Mouse (Mus musculus) spleen, adult 2 months (tissue): ENCODE results near the gene Osbpl7. TPM values are rescaled to one million over a fixed set of nuclear protein-coding genes. Genes with fewer than 3 reads are reported as not detected.

Source experiments
- DNase-seq, 2 experiments: peaks; one replicate each; pipeline versions ENCODE4 v3.0.0 to v3.0.0-alpha.2; 2012 to 2021; ENCODE audit warnings: low spot score in 2 of 2, low read depth in 1 of 2
- H3K27ac ChIP-seq: fragments of 200-500 bp; 2 replicates; pipeline ENCODE4 v1.5.1; 2012; ENCODE audit warnings: low read length, inconsistent platforms; ENCODE audit not compliant: insufficient read depth
- H3K27me3 ChIP-seq: fragments of 200-500 bp; 2 replicates; pipeline ENCODE4 v1.6.1; 2012; ENCODE audit warnings: mild to moderate bottlenecking, moderate library complexity, low read length, inconsistent platforms; ENCODE audit not compliant: control insufficient read depth, insufficient read depth
- H3K36me3 ChIP-seq: fragments of 200-500 bp; 2 replicates; pipeline ENCODE4 v1.6.1; 2012; ENCODE audit warnings: mild to moderate bottlenecking, low read length, inconsistent platforms; ENCODE audit not compliant: control insufficient read depth, insufficient read depth
- H3K4me1 ChIP-seq: fragments of 200-500 bp; 2 replicates; pipeline ENCODE4 v1.6.1; 2011; ENCODE audit warnings: inconsistent platforms; ENCODE audit not compliant: control insufficient read depth, insufficient read depth, insufficient read length
- H3K4me3 ChIP-seq: fragments of 200-500 bp; 2 replicates; pipeline ENCODE4 v1.5.1; 2011; ENCODE audit warnings: mild to moderate bottlenecking, inconsistent platforms; ENCODE audit not compliant: insufficient read depth, insufficient read length; ENCODE audit errors: extremely low read depth
- CTCF ChIP-seq: fragments of 200-500 bp; IDR thresholded peaks from 2 replicates; pipeline ENCODE4 v1.5.1; 2011; ENCODE audit warnings: mild to moderate bottlenecking, inconsistent platforms; ENCODE audit not compliant: insufficient read depth, insufficient read length, insufficient replicate concordance; ENCODE audit errors: extremely low read depth
- POLR2A ChIP-seq: fragments of 200-500 bp; IDR thresholded peaks from 2 replicates; pipeline ENCODE4 v1.6.1; 2011; ENCODE audit warnings: low read depth, low read length, inconsistent platforms
- WGBS: fragments of 180-500 bp; shearing (Covaris S2); methylation state at CpG from one replicate; pipeline ENCODE4 v1.1.7; 2018; 5-methylcytosine and 5-hydroxymethylcytosine counted together
- polyA plus RNA-seq: library from polyadenylated mRNA; depleted of rRNA; stranded (reverse); fragments of >200 nt; gene quantifications from 2 replicates; pipeline ENCODE4 v1.2.3, GENCODE M21; 2012

Gene Osbpl7
- polyA plus RNA-seq, 1 experiment: 19.1 TPM

GRCm38 (mm10) chr11:97029686-97030417 lies 20.6 kb upstream of the Osbpl7 start, which contains the start of gene Scrn2:
TSS of gene Scrn2 (plus strand) at chr11:97029938.
- Histone ChIP-seq H3K36me3 (no peaks in the 10 kb centered on the region), H3K27me3 (no peaks in the 10 kb centered on the region), H3K4me1 (peaks cover 7% of the 10 kb centered on the region; the same call in 1 of the 2 replicates), H3K4me3 (peak within 1 kb of the TSS; percentile 84), H3K27ac (peak within 1 kb of the TSS; percentile 52; the same call in 1 of the 2 replicates)
- peak; percentile 65 to 76 for DNase-seq
- 1% methylated on average over 25 of the region's 25 CpGs for WGBS
- TF ChIP-seq POLR2A (no peak), CTCF (peak; percentile 85; the same call in 1 of the 2 replicates)

DNA sequence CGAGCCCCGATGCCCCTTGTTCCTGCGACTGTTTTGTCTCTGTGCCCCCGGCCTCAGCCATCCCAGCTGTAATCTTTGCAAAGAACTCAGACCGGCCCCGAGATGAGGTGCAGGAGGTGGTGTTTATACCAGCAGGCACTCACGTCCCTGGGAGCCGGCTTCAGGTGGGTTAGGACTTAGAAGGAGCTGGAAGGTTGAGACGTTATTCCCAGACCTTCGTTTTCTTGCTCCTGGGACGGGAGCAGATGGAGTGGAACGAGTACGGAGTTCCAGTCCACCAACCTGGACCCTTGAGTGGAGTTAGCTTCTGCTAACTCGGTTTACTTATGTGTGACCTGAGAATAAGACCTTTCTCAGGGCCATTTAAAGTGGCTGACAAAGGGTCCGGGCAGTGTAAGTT lies 20.0 kb upstream of the Osbpl7 start:
- 20% methylated on average over 15 of the region's 15 CpGs for WGBS
- no peak overlapping the region for H3K27ac ChIP-seq
- DNase-seq: no peak

DNA sequence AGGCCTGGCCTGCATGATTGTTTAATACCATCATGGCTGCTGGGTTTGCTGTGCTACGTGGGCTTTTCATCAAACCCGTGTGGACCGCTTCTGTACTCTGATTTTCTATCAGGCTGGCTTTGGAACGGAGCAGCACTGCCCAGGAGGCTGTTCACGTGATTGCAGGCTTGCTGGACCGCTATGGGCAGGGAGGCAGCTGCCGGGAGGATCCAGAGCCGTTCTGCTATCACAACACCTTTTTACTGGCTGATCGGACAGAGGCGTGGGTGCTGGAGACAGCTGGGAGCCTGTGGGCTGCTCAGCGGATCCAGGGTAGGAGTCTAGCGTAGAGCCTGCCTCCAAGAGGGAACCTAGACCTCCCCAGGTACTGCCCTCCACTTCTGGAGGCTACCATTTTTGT lies 18.5 kb upstream of the Osbpl7 start:
- H3K4me3 ChIP-seq: no peak overlapping the region
- H3K27ac ChIP-seq: no peak overlapping the region
- no peaks in the 10 kb centered on the region for H3K36me3 ChIP-seq
- H3K27me3 ChIP-seq: no peaks in the 10 kb centered on the region
- peaks cover 5% of the 10 kb centered on the region; the same call in 1 of the 2 replicates for H3K4me1 ChIP-seq
- DNase-seq: no peak
- TF ChIP-seq POLR2A (no peak), CTCF (no peak)
- 93% methylated on average over 12 of the region's 12 CpGs for WGBS

More for the DNA sequence above, 20.0 kb upstream of the Osbpl7 start:
- peak overlapping the region; percentile 84; the same call in 1 of the 2 replicates for H3K4me3 ChIP-seq
- H3K36me3 ChIP-seq: no peaks in the 10 kb centered on the region
- H3K27me3 ChIP-seq: no peaks in the 10 kb centered on the region
- TF ChIP-seq POLR2A (no peak), CTCF (no peak)
- H3K4me1 ChIP-seq: peaks cover 7% of the 10 kb centered on the region; the same call in 1 of the 2 replicates

GRCm38 (mm10) chr11:97032499-97032898 lies 17.9 kb upstream of the Osbpl7 start:
- no peak for DNase-seq
- peaks cover 5% of the 10 kb centered on the region; the same call in 1 of the 2 replicates for H3K4me1 ChIP-seq
- TF ChIP-seq POLR2A (no peak), CTCF (no peak)
- no peaks in the 10 kb centered on the region for H3K27me3 ChIP-seq
- H3K27ac ChIP-seq: no peak overlapping the region
- H3K4me3 ChIP-seq: no peak overlapping the region
- WGBS: 93% methylated on average over 4 of the region's 4 CpGs
- H3K36me3 ChIP-seq: no peaks in the 10 kb centered on the region

DNA sequence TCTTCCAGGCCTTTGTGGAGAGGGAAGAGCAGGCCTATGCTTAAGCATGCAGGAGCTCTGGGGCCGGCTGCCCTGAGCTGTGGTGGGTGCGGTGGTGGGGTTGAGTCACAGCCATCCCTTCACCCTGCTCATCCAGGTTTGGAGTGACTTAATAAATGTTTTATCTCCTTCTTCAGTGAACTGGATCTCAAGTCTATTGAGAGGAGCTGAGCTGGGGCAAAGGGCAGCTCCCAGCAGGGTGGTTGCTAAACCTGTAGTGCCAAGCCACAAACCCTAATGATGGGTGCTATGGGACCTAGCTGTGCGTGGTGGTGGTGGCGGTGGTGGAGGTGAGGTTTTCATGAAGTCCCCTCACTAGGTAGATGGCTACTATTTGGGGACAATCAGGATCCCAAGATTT lies 16.6 kb upstream of the Osbpl7 start:
- Histone ChIP-seq H3K4me3 (no peak overlapping the region), H3K4me1 (peaks cover 5% of the 10 kb centered on the region; the same call in 1 of the 2 replicates), H3K27me3 (no peaks in the 10 kb centered on the region), H3K27ac (no peak overlapping the region), H3K36me3 (no peaks in the 10 kb centered on the region)
- WGBS: 88% methylated on average over 4 of the region's 4 CpGs
- TF ChIP-seq POLR2A (no peak), CTCF (no peak)
- DNase-seq: no peak

- H3K27me3 ChIP-seq: no peaks in the 10 kb centered on the region
- no peak for TF ChIP-seq POLR2A
- no peak for TF ChIP-seq CTCF
- H3K27ac ChIP-seq: no peak overlapping the region
- H3K36me3 ChIP-seq: no peaks in the 10 kb centered on the region
- 92% methylated on average over 5 of the region's 5 CpGs for WGBS
- no peak for DNase-seq
- H3K4me3 ChIP-seq: no peak overlapping the region
- peaks cover 2% of the 10 kb centered on the region; the same call in 1 of the 2 replicates for H3K4me1 ChIP-seq
Observed at GRCm38 (mm10) chr11:97036141-97036540, 14.3 kb upstream of the Osbpl7 start.

GRCm38 (mm10) chr11:97038881-97039280 lies 11.5 kb upstream of the Osbpl7 start:
- no peak for DNase-seq
- H3K4me1 ChIP-seq: peaks cover 2% of the 10 kb centered on the region; the same call in 1 of the 2 replicates
- H3K27me3 ChIP-seq: no peaks in the 10 kb centered on the region
- no peak overlapping the region for H3K27ac ChIP-seq
- H3K4me3 ChIP-seq: no peak overlapping the region
- TF ChIP-seq CTCF: no peak
- TF ChIP-seq POLR2A: no peak
- 82% methylated on average over 7 of the region's 7 CpGs for WGBS
- no peaks in the 10 kb centered on the region for H3K36me3 ChIP-seq
